Mouse (Mus musculus): ENCODE measurements at regions not wholly inside any gene's neighbourhood (a gene's known extent, or its start where the extent isn't known, plus 50 kb on each side); places are given as distances from the start of the nearest gene placed in this dataset.
"Not testable (repeated sequence)": the region's sequence is repeated elsewhere in the genome, so short reads cannot be mapped to it uniquely, and the experiment has no call there.

- Histone ChIP-seq H3K9me3 (replicated peaks) (no peaks in the 10 kb centered on the region), H3K9ac (no peak overlapping the region), H3K4me1 (replicated peaks) (no peaks in the 10 kb centered on the region), H3K4me3 (no peak overlapping the region), H3K27ac (ENCODE audit: poor library complexity, severe bottlenecking) (no peak overlapping the region), H3K27me3 (replicated peaks) (no peaks in the 10 kb centered on the region), H3K36me3 (no peaks in the 10 kb centered on the region), H3K4me2 (no peak overlapping the region)
- ATAC-seq (ENCODE audit: insufficient number of reproducible peaks, low FRiP score) = no peak
- 75% methylated on average over 9 of the region's 9 CpGs for WGBS
These were observed 79.6 kb downstream of the Adra2a start for GRCm38 (mm10) chr19:54123586-54123985.

DNA sequence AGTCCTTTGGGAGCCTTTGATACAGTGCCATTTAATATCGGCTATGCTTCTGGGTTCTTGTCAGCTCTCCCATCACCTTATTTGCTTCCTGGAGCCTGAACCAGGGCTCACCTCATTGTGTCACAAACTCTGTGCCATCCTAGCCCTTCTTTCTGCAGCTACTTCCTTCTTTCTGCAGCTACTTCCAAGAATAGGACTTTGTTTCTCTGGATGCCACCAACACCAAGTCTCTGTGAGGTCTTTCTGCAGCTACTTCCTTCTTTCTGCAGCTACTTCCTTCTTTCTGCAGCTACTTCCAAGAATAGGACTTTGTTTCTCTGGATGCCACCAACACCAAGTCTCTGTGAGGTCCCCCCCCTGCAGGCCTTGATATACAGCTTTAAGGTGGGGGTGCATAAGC, 107.8 kb downstream of the Adra2a start:
- not testable (repeated sequence) for H3K27ac ChIP-seq (ENCODE audit: poor library complexity, severe bottlenecking); ATAC-seq (ENCODE audit: insufficient number of reproducible peaks, low FRiP score); H3K9ac ChIP-seq; H3K36me3 ChIP-seq; H3K4me3 ChIP-seq; H3K9me3 ChIP-seq (replicated peaks); H3K4me2 ChIP-seq; H3K4me1 ChIP-seq (replicated peaks)
- peaks cover 26% of the 10 kb centered on the region; the same call in 1 of the 2 replicates for H3K27me3 ChIP-seq (replicated peaks)
- WGBS = 89% methylated on average over 1 of the region's 1 CpGs

DNA sequence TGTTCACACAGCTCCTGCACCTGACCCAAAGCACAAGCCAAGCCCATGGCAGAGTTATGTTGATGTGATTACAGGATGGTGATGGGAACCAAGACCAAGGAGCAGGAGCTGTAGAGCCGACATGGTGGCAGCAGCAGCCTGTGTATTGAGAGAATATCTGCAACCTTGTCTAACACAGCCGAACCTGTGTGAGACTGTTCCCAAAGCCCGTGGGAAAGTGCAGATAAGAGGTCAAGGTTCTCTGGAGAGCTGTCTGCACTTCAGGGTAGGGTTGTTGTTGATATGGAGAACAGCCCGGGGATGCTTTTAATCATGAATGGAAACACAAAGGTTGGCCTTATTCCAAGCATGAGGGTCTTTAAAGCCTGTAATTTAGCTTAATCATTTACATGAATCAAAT, 110.4 kb downstream of the Adra2a start:
- Histone ChIP-seq H3K4me3 (no peak overlapping the region), H3K4me1 (replicated peaks) (peaks cover 5% of the 10 kb centered on the region; the same call in 1 of the 2 replicates), H3K9ac (no peak overlapping the region), H3K4me2 (no peak overlapping the region), H3K27me3 (replicated peaks) (peaks cover 26% of the 10 kb centered on the region; the same call in 1 of the 2 replicates), H3K36me3 (no peaks in the 10 kb centered on the region), H3K27ac (ENCODE audit: poor library complexity, severe bottlenecking) (no peak overlapping the region), H3K9me3 (replicated peaks) (no peaks in the 10 kb centered on the region)
- no peak for ATAC-seq (ENCODE audit: insufficient number of reproducible peaks, low FRiP score)
- 16% methylated on average over 4 of the region's 4 CpGs for WGBS

- H3K27me3 ChIP-seq (replicated peaks) = 0 out of 2 replicates have a peak, but pooled peaks cover 5% of the 10 kb centered on the region
- no peaks in the 10 kb centered on the region for H3K36me3 ChIP-seq
- H3K9ac ChIP-seq = no peak overlapping the region
- no peaks in the 10 kb centered on the region for H3K4me1 ChIP-seq (replicated peaks)
- WGBS = 36% methylated on average over 2 of the region's 2 CpGs
- H3K9me3 ChIP-seq (replicated peaks) = no peaks in the 10 kb centered on the region
- H3K4me3 ChIP-seq = no peak overlapping the region
- H3K27ac ChIP-seq (ENCODE audit: poor library complexity, severe bottlenecking) = no peak overlapping the region
- H3K4me2 ChIP-seq = no peak overlapping the region
- no peak for ATAC-seq (ENCODE audit: insufficient number of reproducible peaks, low FRiP score)
These were observed 126.4 kb downstream of the Adra2a start for GRCm38 (mm10) chr19:54170361-54170760.

DNA sequence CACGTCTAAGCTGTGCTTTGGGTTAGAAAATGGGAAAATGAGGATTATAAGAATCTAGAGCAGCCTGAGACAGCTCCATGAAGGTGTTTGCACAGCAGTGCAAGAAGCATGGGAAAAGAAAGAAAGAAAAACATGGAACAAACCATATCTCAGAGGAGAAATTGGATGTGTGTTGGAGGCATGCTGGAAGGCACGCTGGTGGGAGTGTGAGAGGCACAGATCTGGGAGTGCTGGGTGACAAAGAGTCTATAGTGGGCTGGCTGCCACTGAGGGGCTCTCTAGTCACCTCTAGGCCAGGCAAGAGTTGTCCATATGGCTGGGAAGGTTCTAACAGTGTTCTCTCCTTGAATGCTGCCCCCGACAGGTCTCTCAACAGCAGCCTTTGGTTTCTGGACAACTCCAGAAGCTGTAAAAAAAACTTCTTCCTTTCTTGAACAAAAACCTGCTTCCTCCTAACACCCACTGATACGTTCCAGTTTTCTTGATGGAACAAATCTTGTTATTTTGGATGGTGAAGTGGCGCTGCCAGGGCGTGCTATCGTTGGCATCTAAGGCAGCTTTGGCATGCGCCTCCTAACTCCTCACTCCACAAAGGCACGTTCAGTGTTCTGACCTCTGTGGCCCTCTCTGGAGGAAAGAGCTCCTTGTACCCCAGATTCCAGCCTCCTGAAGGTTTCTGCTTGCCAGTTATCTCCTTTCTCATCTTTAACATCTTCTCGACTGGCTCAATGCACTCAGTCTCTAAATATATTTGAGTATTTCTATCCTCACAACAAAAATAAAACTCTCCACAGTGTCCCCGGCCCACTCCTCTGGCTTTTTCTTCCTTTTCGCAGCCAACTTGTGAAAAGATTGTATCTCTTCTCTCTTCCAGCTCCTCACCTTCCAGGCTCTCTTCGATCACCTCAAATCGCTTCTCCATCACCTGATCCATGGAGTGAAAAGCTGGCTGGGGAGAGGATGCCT, 130.4 kb downstream of the Adra2a start:
- Histone ChIP-seq H3K27me3 (replicated peaks) (0 out of 2 replicates have a peak, but pooled peaks cover 5% of the 10 kb centered on the region), H3K4me3 (no peak overlapping the region), H3K4me2 (no peak overlapping the region), H3K9ac (no peak overlapping the region), H3K27ac (ENCODE audit: poor library complexity, severe bottlenecking) (no peak overlapping the region), H3K4me1 (replicated peaks) (no peaks in the 10 kb centered on the region), H3K36me3 (no peaks in the 10 kb centered on the region), H3K9me3 (replicated peaks) (no peaks in the 10 kb centered on the region)
- no peak for ATAC-seq (ENCODE audit: insufficient number of reproducible peaks, low FRiP score)
- 77% methylated on average over 14 of the region's 14 CpGs for WGBS

DNA sequence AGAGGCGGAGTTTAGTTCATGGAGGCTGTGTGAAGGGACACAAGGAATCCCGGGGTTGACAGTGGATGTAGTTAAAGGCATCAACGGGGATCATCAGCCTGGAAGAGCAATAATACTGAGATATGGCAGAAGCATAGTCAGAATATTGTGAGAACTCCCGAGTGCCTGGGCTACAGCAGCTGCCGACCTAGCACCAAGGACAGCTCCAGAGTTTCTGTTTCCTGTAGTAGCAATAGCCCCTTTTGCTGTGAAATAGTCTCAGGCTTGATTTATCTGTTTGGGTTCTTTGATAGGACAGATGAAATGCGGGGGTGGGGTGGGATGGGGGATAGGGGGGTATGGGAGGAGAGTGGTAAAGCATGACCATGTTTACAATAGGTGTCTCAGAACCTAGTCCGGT, 131.8 kb downstream of the Adra2a start:
- Histone ChIP-seq H3K4me3 (no peak overlapping the region), H3K9me3 (replicated peaks) (no peaks in the 10 kb centered on the region), H3K27ac (ENCODE audit: poor library complexity, severe bottlenecking) (no peak overlapping the region), H3K36me3 (no peaks in the 10 kb centered on the region), H3K4me2 (no peak overlapping the region), H3K4me1 (replicated peaks) (no peaks in the 10 kb centered on the region), H3K9ac (no peak overlapping the region), H3K27me3 (replicated peaks) (0 out of 2 replicates have a peak, but pooled peaks cover 5% of the 10 kb centered on the region)
- ATAC-seq (ENCODE audit: insufficient number of reproducible peaks, low FRiP score) = no peak
- 37% methylated on average over 7 of the region's 7 CpGs for WGBS

- no peaks in the 10 kb centered on the region for H3K36me3 ChIP-seq
- no peak overlapping the region for H3K4me2 ChIP-seq
- no peaks in the 10 kb centered on the region for H3K9me3 ChIP-seq (replicated peaks)
- no peaks in the 10 kb centered on the region for H3K4me1 ChIP-seq (replicated peaks)
- H3K9ac ChIP-seq = no peak overlapping the region
- no peak for ATAC-seq (ENCODE audit: insufficient number of reproducible peaks, low FRiP score)
- 10% methylated on average over 6 of the region's 6 CpGs for WGBS
- H3K4me3 ChIP-seq = no peak overlapping the region
- H3K27ac ChIP-seq (ENCODE audit: poor library complexity, severe bottlenecking) = no peak overlapping the region
- 0 out of 2 replicates have a peak, but pooled peaks cover 5% of the 10 kb centered on the region for H3K27me3 ChIP-seq (replicated peaks)
These were observed 133.5 kb downstream of the Adra2a start for GRCm38 (mm10) chr19:54177491-54177890.

GRCm38 (mm10) chr19:54200407-54200806, 156.5 kb downstream of the Adra2a start:
- 68% methylated on average over 6 of the region's 6 CpGs for WGBS

GRCm38 (mm10) chr19:54202456-54202855, 158.5 kb downstream of the Adra2a start:
- H3K27me3 ChIP-seq (replicated peaks) = no peaks in the 10 kb centered on the region
- H3K4me3 ChIP-seq = no peak overlapping the region
- no peak overlapping the region for H3K9ac ChIP-seq
- H3K9me3 ChIP-seq (replicated peaks) = no peaks in the 10 kb centered on the region
- H3K4me2 ChIP-seq = no peak overlapping the region
- WGBS = 77% methylated on average over 6 of the region's 6 CpGs
- H3K27ac ChIP-seq (ENCODE audit: poor library complexity, severe bottlenecking) = no peak overlapping the region
- ATAC-seq (ENCODE audit: insufficient number of reproducible peaks, low FRiP score) = no peak
- no peaks in the 10 kb centered on the region for H3K4me1 ChIP-seq (replicated peaks)
- no peaks in the 10 kb centered on the region for H3K36me3 ChIP-seq

More at GRCm38 (mm10) chr19:54200407-54200806, 156.5 kb downstream of the Adra2a start:
- Histone ChIP-seq H3K27me3 (replicated peaks) (no peaks in the 10 kb centered on the region), H3K9ac (no peak overlapping the region), H3K4me3 (no peak overlapping the region), H3K27ac (ENCODE audit: poor library complexity, severe bottlenecking) (no peak overlapping the region), H3K36me3 (no peaks in the 10 kb centered on the region), H3K4me2 (no peak overlapping the region), H3K9me3 (replicated peaks) (no peaks in the 10 kb centered on the region), H3K4me1 (replicated peaks) (peaks cover 3% of the 10 kb centered on the region)
- ATAC-seq (ENCODE audit: insufficient number of reproducible peaks, low FRiP score) = no peak

GRCm38 (mm10) chr19:54206819-54207218, 162.9 kb downstream of the Adra2a start:
- Histone ChIP-seq H3K9ac (no peak overlapping the region), H3K9me3 (replicated peaks) (no peaks in the 10 kb centered on the region), H3K4me3 (no peak overlapping the region), H3K4me1 (replicated peaks) (no peaks in the 10 kb centered on the region), H3K36me3 (no peaks in the 10 kb centered on the region), H3K27me3 (replicated peaks) (no peaks in the 10 kb centered on the region), H3K4me2 (no peak overlapping the region), H3K27ac (ENCODE audit: poor library complexity, severe bottlenecking) (no peak overlapping the region)
- no peak for ATAC-seq (ENCODE audit: insufficient number of reproducible peaks, low FRiP score)
- WGBS = 68% methylated on average over 6 of the region's 6 CpGs

DNA sequence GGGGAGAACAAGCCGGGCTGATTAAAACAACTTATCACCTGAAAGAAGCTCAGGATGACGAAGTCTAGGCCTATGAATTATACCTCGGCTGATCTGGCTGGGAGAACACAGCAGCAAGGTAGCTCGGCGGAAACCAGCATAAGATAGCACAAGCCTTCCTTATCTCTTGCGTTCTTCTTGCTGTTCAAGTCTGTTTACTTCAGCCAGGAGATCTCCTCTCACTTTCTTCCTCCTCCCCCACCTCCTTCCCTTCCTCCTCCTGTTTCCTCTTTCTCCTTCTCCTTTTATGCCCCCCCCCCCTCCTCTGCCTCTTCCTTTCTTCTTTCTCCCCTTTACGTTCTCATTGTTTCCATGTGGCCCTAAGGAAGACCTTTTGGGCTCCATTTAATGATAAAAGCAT, 168.2 kb downstream of the Adra2a start:
- Histone ChIP-seq H3K4me1 (replicated peaks) (no peaks in the 10 kb centered on the region), H3K27me3 (replicated peaks) (no peaks in the 10 kb centered on the region), H3K4me3 (no peak overlapping the region), H3K9ac (no peak overlapping the region), H3K36me3 (no peaks in the 10 kb centered on the region), H3K27ac (ENCODE audit: poor library complexity, severe bottlenecking) (no peak overlapping the region), H3K4me2 (no peak overlapping the region), H3K9me3 (replicated peaks) (no peaks in the 10 kb centered on the region)
- 45% methylated on average over 7 of the region's 7 CpGs for WGBS
- ATAC-seq (ENCODE audit: insufficient number of reproducible peaks, low FRiP score) = no peak
